Mouse (Mus musculus) colon, adult 2 months (tissue): ENCODE results near the gene Samd7. TPM values are rescaled to one million over a fixed set of nuclear protein-coding genes. Genes with fewer than 3 reads are reported as not detected.

Source experiments
- polyA plus RNA-seq: library from polyadenylated mRNA; depleted of rRNA; stranded (reverse); fragments of >200 nt; gene quantifications from 2 replicates; pipeline ENCODE4 v1.2.3, GENCODE M21; 2012; rRNA removed

Gene Samd7
- polyA plus RNA-seq, result not detected in 2 replicates

DNA sequence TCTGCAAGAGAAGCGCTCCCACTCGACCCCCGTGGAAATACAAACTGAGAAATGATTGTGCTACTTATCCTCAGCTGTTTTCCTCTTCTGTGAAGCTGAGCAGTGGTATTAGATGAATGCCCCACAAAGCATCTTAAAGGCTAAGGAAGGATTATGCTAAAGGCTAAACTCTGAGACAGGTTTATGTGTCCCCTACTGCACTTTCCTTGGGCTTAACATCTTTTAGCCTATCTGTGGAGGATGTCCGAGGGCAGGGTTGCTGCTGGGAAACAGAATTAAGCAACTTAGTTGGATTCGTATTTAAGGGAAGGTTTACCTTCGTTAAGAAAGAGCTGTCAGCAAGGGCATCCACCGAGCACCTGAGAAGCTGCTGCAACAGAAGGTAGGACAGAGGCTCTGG, at the start of gene Samd7:
TSS of gene Samd7 (plus strand) at position 288 of the 400 bp plus-strand sequence.

GRCm38 (mm10) chr3:30699711-30700505, 46.2 kb upstream of the Samd7 start, which contains the start of gene Lrrc31:
Lrrc31 (minus strand) TSS chr3:30699843.

DNA sequence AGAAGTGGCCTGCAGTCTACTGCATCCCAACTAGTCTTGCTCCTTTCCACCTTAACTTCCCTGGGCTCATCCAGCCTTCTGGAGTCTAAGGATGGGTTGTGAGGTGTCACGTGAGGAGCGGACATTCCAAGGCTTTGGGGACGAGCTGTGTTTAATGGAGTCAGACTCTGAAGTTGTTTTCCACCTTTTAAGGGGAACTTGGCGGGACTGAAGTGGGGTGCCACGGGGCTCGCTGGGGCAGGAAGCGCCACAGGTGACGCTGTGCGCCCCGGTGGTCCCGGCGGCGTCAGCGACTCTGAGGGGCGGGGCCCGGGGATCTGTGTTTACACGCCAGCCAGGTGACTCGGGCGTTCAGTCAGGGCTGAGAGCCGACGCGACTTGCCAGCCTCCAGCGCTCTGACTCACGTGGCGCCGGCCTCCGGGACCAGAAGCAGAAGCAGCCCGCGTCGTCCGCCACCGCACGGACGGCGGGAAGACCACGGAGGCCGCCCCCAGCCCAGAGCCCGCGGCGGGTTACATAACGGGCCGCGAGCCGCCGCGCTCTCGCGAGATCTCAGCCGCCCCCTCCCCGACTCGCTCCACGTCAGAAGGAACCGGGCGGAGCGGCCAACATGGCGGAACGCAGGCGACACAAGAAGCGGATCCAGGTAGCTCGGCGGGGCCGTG, 46.8 kb downstream of the Samd7 start, which contains the start of gene Sec62:
TSS of gene Sec62 (plus strand) at position 139 of the 666 bp plus-strand sequence.

Other genes starting within 250 kb of the Samd7 start
- 14.3 and 15.9 TPM in 2 replicates for gene Mecom, start 198.3 kb upstream of the Samd7 start, polyA plus RNA-seq
- 0.09 TPM in 1 of 2 replicates, not detected in the other for gene Actrt3, start 146.4 kb upstream of the Samd7 start, polyA plus RNA-seq
- 4.5 and 7.5 TPM in 2 replicates for gene Mynn, start 144.2 kb upstream of the Samd7 start, polyA plus RNA-seq
- gene Lrriq4, start 101.8 kb upstream of the Samd7 start, polyA plus RNA-seq, result not detected in 2 replicates
- not detected in 2 replicates for gene Lrrc34, start 98.4 kb upstream of the Samd7 start, polyA plus RNA-seq
- 7.1 and 8.2 TPM in 2 replicates for gene Lrrc31, start 46.5 kb upstream of the Samd7 start, polyA plus RNA-seq
- gene Sec62, start 46.6 kb downstream of the Samd7 start, polyA plus RNA-seq, result 6.2 TPM in 2 replicates
- gene Gpr160, start 109.7 kb downstream of the Samd7 start, polyA plus RNA-seq, result 17.1 and 24.0 TPM in 2 replicates
- 18.3 and 24.3 TPM in 2 replicates for gene Phc3, start 223.1 kb downstream of the Samd7 start, polyA plus RNA-seq
- gene Prkci, start 249.5 kb downstream of the Samd7 start, polyA plus RNA-seq, result 20.6 and 22.1 TPM in 2 replicates